Mouse (Mus musculus) kidney, postnatal 0 days (tissue): ENCODE results near the gene Fgb. TPM values are rescaled to one million over a fixed set of nuclear protein-coding genes. Genes with fewer than 3 reads are reported as not detected.

Source experiments
- ATAC-seq: fragments of 200-750 bp; cut with Nextera tagmentation; replicated peaks from 2 replicates; pipeline ENCODE4 v1.8.0; 2017; ENCODE audit warnings: low read depth, moderate number of reproducible peaks, moderate TSS enrichment, moderate library complexity; ENCODE audit not compliant: low FRiP score
- DNase-seq: peaks from one replicate; pipeline ENCODE4 v3.0.0-alpha.2; 2016; ENCODE audit warnings: low spot score
- H3K27ac ChIP-seq: fragments of 300-500 bp; sonication (generic); 2 replicates; pipeline ENCODE4 v1.5.1; 2014; ENCODE audit warnings: mild to moderate bottlenecking
- H3K27me3 ChIP-seq: fragments of 300-500 bp; sonication (generic); 2 replicates; pipeline ENCODE4 v1.6.1; 2014; ENCODE audit warnings: low read length, mixed read lengths; ENCODE audit not compliant: insufficient read depth
- H3K36me3 ChIP-seq: fragments of 300-500 bp; sonication (generic); 2 replicates; pipeline ENCODE4 v1.6.1; 2014; ENCODE audit warnings: low read length, mixed read lengths; ENCODE audit not compliant: insufficient read depth
- H3K4me1 ChIP-seq: fragments of 300-500 bp; sonication (generic); replicated peaks from 2 replicates; pipeline ENCODE4 v1.6.1; 2014; ENCODE audit warnings: antibody characterized with exemption, low read length, mixed read lengths; ENCODE audit not compliant: insufficient read depth
- H3K4me2 ChIP-seq: fragments of 300-500 bp; sonication (generic); 2 replicates; pipeline ENCODE4 v1.6.1; 2014; ENCODE audit warnings: mild to moderate bottlenecking, low read length, moderate library complexity, mixed read lengths
- H3K4me3 ChIP-seq: fragments of 300-500 bp; sonication (generic); replicated peaks from 2 replicates; pipeline ENCODE4 v1.5.1; 2014; ENCODE audit warnings: low read depth, low read length
- H3K9ac ChIP-seq: fragments of 300-500 bp; sonication (generic); 2 replicates; pipeline ENCODE4 v1.6.1; 2014; ENCODE audit warnings: low read depth, low read length
- H3K9me3 ChIP-seq: fragments of 300-500 bp; sonication (generic); replicated peaks from 2 replicates; pipeline ENCODE4 v1.6.1; 2016; ENCODE audit warnings: low read length, inconsistent platforms, mixed read lengths
- CTCF ChIP-seq: IDR thresholded peaks from 2 replicates; pipeline ENCODE4 v1.5.1; 2016; ENCODE audit warnings: antibody characterized with exemption, low read depth, mild to moderate bottlenecking, moderate library complexity
- WGBS: fragments of 180-500 bp; shearing (Covaris S2); extraction: QIAGEN DNeasy Blood & Tissue Kit; methylation state at CpG from one replicate; pipeline ENCODE4 v1.1.7; 2014; 5-methylcytosine and 5-hydroxymethylcytosine counted together
- polyA plus RNA-seq: library from polyadenylated mRNA; unstranded; fragments of >200 nt; fragmentation: Nextera tagmentation; extraction: Ambion mirVana; gene quantifications from 2 replicates; pipeline ENCODE4 v1.2.1, GENCODE M21; 2015

Gene Fgb
- polyA plus RNA-seq, 1 experiment from 2014 or later = 2.4 TPM

DNA sequence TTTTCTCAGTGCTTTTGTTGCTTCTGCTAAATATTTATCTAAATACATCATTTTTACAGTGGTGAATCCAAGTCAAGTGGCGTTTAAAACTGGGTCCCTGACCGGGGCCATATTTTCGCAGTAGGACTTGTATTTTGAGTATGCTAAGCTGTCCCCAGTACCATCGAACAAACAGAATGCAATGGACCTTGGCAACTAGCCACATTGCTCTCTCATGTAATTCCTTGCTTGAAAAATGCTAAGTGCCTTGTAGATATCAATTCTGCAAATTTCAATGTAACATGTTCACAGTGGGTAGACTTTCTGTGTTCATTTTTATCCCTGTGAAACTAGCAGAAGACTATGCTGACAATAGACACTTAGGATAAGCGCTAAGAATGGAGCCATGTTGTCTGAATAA lies 28.5 kb downstream of the Fgb start:
- H3K9me3 ChIP-seq = no peaks in the 10 kb centered on the region
- H3K36me3 ChIP-seq = no peaks in the 10 kb centered on the region
- 85% methylated on average over 5 of the region's 5 CpGs for WGBS
- H3K9ac ChIP-seq = no peak overlapping the region
- H3K27ac ChIP-seq = no peak overlapping the region
- no peaks in the 10 kb centered on the region for H3K4me1 ChIP-seq
- ATAC-seq (no peak), DNase-seq (no peak)
- no peaks in the 10 kb centered on the region for H3K27me3 ChIP-seq
- H3K4me3 ChIP-seq = no peak overlapping the region
- no peak for TF ChIP-seq CTCF
- H3K4me2 ChIP-seq = no peak overlapping the region

DNA sequence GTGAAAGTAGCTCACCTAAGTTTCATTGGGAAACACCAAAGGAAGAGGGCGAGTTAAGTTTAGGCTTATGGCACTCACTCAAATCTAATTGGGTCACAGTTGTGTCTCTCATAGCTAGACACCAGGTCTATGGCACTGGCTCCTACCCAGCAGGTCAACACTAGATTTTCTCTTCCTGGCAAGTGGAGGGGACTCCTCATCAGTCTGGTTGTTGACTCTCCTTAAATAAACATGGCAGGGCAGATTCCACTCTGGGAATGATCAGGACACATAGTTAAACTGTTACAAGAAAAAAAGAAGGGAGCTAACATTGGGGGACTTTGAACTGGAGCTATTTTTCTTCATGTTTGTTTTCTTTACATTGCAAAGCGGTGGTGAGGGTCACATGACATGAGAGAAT lies 29.3 kb downstream of the Fgb start:
- H3K4me1 ChIP-seq = no peaks in the 10 kb centered on the region
- 0 out of 2 replicates have a peak overlapping the region, but pooled peaks have one; percentile 8 for H3K27ac ChIP-seq
- H3K9me3 ChIP-seq = no peaks in the 10 kb centered on the region
- no peak overlapping the region for H3K9ac ChIP-seq
- no peak for DNase-seq
- H3K4me3 ChIP-seq = no peak overlapping the region
- 68% methylated on average over 2 of the region's 2 CpGs for WGBS
- ATAC-seq = peak; percentile 40; the same call in 1 of the 2 replicates
- no peaks in the 10 kb centered on the region for H3K27me3 ChIP-seq
- H3K36me3 ChIP-seq = no peaks in the 10 kb centered on the region
- no peak for TF ChIP-seq CTCF
- no peak overlapping the region for H3K4me2 ChIP-seq

- 81% methylated on average over 1 of the region's 1 CpGs for WGBS
- no peak for TF ChIP-seq CTCF
- Histone ChIP-seq H3K36me3 (no peaks in the 10 kb centered on the region), H3K4me2 (no peak overlapping the region), H3K4me1 (no peaks in the 10 kb centered on the region), H3K27ac (no peak overlapping the region), H3K4me3 (no peak overlapping the region), H3K27me3 (no peaks in the 10 kb centered on the region), H3K9me3 (no peaks in the 10 kb centered on the region), H3K9ac (no peak overlapping the region)
- ATAC-seq = no peak
- no peak for DNase-seq
Measured at GRCm38 (mm10) chr3:83016236-83016635, 33.4 kb downstream of the Fgb start.

DNA sequence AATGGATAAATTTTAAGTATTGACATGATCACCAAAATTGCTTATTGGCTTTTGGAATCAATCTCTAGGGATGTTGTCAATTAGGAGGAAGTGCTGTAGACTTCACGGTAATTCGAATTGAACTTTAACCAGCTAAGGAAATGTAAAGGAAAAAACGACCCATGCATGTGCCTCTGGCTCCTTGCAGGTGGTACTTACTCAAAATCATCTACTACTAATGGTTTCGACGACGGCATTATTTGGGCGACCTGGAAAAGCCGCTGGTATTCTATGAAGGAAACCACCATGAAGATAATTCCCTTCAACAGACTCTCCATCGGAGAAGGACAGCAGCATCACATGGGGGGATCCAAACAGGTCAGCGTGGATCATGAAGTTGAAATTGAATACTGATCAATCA lies 35.7 kb downstream of the Fgb start:
- no peak for ATAC-seq
- DNase-seq = no peak
- no peak for TF ChIP-seq CTCF
- H3K9ac ChIP-seq = no peak overlapping the region
- no peak overlapping the region for H3K4me3 ChIP-seq
- H3K27me3 ChIP-seq = no peaks in the 10 kb centered on the region
- no peaks in the 10 kb centered on the region for H3K4me1 ChIP-seq
- H3K36me3 ChIP-seq = no peaks in the 10 kb centered on the region
- H3K4me2 ChIP-seq = no peak overlapping the region
- no peaks in the 10 kb centered on the region for H3K9me3 ChIP-seq
- no peak overlapping the region for H3K27ac ChIP-seq
- 85% methylated on average over 10 of the region's 10 CpGs for WGBS

DNA sequence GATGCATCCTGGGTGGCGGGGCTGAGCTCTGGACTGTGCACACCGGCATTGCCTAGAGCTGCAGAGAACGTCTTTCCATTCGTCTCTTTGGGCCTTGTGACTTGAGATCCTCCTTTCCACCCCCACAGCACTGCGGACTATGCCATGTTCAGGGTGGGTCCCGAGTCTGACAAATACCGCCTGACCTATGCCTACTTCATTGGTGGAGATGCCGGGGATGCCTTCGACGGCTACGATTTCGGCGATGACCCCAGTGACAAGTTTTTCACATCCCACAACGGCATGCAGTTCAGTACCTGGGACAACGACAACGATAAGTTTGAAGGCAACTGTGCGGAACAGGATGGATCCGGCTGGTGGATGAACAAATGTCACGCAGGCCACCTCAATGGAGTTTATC lies 37.0 kb downstream of the Fgb start:
- Histone ChIP-seq H3K27ac (no peak overlapping the region), H3K27me3 (no peaks in the 10 kb centered on the region), H3K9ac (no peak overlapping the region), H3K36me3 (no peaks in the 10 kb centered on the region), H3K4me2 (no peak overlapping the region), H3K4me3 (no peak overlapping the region), H3K4me1 (no peaks in the 10 kb centered on the region), H3K9me3 (no peaks in the 10 kb centered on the region)
- DNase-seq = no peak
- 93% methylated on average over 19 of the region's 19 CpGs for WGBS
- no peak for TF ChIP-seq CTCF
- no peak for ATAC-seq

DNA sequence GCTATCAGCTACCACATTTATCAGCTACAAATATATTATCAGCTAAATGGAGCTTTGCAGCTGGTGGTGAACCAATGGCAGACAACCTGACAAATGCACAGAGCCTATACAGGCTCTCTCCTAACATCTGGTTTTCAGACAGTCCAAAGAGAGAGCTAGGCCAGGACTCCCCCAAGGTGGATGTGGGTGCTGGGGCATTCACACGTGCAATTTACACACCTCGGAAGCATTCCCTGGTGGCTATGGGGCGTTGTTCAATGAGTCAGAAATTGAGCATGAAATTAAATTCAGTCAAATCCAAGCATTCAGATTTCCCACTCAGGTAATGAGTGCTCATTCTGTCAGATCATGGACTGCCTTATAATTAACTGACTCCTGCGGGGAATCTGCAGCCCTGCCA lies 38.1 kb downstream of the Fgb start:
- 65% methylated on average over 4 of the region's 4 CpGs for WGBS
- ATAC-seq = no peak

GRCm38 (mm10) chr3:83011136-83011535 lies 38.5 kb downstream of the Fgb start:
- 96% methylated on average over 4 of the region's 4 CpGs for WGBS
- H3K27ac ChIP-seq = no peak overlapping the region
- no peak for TF ChIP-seq CTCF
- H3K4me1 ChIP-seq = no peaks in the 10 kb centered on the region
- no peaks in the 10 kb centered on the region for H3K36me3 ChIP-seq
- no peak overlapping the region for H3K4me2 ChIP-seq
- no peak overlapping the region for H3K4me3 ChIP-seq
- H3K27me3 ChIP-seq = no peaks in the 10 kb centered on the region
- DNase-seq = no peak
- H3K9ac ChIP-seq = no peak overlapping the region
- ATAC-seq = no peak
- no peaks in the 10 kb centered on the region for H3K9me3 ChIP-seq

More for the DNA sequence above, 38.1 kb downstream of the Fgb start:
- no peaks in the 10 kb centered on the region for H3K27me3 ChIP-seq
- H3K27ac ChIP-seq = no peak overlapping the region
- no peaks in the 10 kb centered on the region for H3K4me1 ChIP-seq
- H3K9ac ChIP-seq = no peak overlapping the region
- no peaks in the 10 kb centered on the region for H3K36me3 ChIP-seq
- H3K4me2 ChIP-seq = no peak overlapping the region
- no peak overlapping the region for H3K4me3 ChIP-seq
- DNase-seq = no peak
- no peak for TF ChIP-seq CTCF
- no peaks in the 10 kb centered on the region for H3K9me3 ChIP-seq
